Mouse (Mus musculus): ENCODE measurements around the gene Rfc1.

Rfc1 gene

DNA sequence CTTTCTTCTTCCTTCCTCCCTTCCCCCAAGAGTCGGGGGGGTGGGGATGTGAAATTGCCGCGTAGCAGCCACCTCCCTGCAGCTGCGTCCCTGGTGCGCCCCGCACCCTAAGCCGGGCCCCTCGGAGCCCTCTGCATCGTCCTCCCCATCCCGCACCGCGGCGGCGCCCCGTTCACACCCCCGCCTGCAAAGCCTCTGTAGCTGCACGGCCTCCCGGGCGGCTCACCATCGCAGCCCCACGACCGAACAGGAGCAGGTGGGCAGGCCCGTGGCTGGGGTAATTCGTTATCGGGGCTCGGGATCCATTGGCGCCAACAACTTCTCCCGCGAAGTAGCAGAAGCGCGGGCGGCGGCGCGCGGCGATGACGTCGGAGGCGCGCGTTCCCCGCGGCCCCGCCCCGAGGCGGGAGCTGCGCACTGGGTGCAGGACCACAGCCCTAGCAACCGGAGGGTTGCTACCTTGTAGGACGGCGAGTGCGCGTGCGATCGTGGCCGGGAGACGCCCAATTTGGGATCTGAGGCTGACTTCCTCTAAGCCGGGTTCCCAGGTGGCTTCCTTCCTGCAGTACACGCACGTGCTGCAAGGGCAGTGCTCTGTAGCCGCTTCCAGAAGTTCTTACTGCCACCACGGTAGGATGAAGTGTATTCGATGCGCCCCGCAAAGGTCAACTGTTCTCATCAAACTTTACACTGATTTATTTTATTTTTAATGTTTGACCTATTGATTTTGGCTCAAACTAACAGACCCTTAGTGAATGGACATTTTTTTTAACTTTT lies at the start of gene Rfc1:
TSS of gene Rfc1 (minus strand) at position 373 of the 777 bp plus-strand sequence.
- peak; percentile 89 for DNase-seq (ENCODE audit: extremely low read depth, low read depth)

DNA sequence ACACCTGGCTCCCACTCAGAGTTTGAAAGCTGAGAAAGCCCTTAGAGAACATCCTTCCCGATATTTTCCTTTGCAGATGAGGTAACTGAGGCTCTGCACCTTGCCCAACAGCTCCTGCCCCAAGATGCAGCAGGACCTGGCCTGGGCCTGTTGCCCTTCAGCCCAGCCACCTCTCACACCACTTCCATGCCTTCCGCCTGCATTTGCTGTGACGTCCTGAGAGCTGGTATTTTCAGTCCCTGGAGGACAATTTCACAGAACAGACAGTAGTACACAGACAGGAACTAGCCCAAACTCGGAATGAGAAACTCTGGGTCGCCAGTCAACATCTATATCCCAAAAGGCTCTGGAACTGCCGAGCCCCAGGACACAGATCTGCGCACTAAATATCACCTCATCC lies 39.3 kb upstream of the Rfc1 start:
- no peak for DNase-seq (ENCODE audit: extremely low read depth, low read depth)

DNA sequence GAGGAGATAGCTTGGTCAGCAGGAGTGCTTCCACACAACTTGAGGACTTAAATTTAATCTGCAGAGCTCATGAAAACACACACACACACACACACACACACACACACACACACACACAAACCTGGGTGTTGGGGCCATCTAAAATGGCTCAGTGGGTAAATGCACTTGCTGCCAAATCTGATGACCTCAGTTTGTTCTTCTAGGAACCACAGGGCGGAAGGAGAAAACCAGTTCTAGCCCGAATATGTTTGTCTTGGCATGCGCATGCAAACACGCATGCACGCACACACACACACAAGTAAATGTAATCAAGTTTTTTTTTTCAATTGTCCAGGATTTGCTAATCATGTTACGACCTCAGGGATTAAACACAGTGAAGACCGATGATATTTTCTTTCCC lies 36.1 kb upstream of the Rfc1 start:
- no peak for DNase-seq (ENCODE audit: extremely low read depth, low read depth)

DNA sequence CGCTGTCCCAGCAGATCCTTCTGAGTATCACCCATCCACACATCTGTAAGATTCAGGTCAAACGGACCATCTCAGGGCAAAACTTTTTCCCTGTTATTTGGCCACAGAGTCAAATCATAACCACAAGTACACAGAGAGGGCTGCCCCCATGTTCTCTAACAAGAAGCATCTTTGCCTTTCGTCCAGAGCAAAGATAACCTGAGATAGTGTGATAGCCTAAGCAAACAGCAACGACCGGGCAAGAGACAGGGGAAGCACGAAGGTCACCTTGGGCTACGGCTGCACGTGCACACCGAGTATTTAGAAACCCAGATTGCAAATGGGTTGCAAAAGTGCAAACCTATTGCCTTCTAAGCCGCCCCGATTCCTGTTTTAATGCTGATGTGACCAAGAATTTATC lies 32.4 kb upstream of the Rfc1 start:
- no peak for DNase-seq (ENCODE audit: extremely low read depth, low read depth)

DNA sequence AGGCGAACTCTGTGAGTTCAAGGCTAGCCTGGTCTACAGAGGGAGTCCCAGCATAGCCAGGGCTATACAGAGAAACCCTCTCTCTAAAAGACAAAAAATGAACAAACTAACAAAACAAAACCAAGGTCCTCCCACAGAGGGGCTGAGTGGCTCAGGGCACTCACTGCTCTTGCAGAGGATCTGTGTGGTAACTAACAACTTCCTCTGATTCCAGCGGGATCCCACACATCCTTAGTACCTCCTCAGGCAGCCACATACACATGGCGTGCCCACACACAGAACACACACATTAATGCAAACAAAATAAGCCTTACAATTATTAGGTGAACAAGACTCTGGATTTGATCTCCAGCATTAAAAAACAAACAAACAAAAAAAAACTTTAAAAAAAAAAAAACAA lies 22.3 kb upstream of the Rfc1 start:
- no peak for DNase-seq (ENCODE audit: extremely low read depth, low read depth)

DNA sequence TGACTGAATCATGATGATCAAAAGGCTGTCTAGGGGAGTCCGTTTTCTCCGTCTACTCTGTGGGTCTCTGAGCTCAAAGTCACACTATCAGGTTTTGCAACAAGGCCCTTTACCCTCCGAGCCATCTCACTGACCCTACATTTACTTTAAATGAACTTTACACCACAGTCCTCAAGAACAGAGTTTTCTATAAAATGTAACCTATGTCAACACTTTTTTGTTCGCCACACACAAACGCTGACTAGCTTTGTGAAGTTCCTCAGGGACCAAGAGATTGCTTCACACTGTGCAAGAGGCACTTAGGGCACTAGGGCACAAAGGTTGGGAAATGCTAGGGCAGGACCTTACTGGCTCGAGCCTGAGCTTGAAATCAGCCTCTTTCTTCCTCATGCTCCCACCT lies 21.4 kb upstream of the Rfc1 start:
- no peak for DNase-seq (ENCODE audit: extremely low read depth, low read depth)

DNA sequence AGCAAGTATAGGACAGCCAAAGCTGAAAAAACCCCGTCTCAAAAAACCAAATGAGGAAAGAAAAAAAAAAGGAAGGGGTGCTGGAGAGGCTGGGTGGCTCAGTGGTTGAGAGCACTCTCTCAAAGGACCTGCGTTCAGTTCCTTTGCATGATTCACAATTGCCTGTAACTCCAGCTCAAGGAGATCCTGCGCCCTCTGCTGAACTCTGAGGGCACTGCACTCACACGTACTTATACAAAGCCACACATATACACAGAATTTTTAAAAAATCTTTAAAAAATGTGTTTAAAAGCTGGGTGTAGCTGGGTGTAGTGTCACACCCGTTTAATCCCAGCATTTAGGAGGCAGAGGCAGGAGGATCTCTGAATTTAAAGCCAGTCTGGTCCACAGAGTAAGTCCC lies 19.5 kb upstream of the Rfc1 start:
- DNase-seq (ENCODE audit: extremely low read depth, low read depth): no peak

DNA sequence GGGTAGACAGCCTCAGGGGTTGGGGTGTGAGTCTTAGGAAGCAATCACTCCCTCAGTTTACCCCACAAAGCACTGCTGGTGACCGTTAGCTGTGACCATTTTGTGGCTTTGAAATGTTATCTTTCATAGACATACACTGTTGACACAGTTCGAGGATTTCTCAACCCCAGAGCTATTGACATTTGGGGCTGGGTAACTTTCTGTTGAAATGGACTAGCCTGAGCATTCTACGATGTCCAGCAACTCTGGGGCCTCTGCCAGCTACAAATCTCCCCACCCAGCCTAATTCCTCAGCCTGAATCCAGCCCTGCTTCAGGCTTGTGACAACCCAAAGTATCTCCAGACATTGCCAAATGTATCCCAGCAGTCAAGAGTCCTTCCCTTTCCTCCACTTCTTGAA lies 18.6 kb upstream of the Rfc1 start:
- no peak for DNase-seq (ENCODE audit: extremely low read depth, low read depth)

DNA sequence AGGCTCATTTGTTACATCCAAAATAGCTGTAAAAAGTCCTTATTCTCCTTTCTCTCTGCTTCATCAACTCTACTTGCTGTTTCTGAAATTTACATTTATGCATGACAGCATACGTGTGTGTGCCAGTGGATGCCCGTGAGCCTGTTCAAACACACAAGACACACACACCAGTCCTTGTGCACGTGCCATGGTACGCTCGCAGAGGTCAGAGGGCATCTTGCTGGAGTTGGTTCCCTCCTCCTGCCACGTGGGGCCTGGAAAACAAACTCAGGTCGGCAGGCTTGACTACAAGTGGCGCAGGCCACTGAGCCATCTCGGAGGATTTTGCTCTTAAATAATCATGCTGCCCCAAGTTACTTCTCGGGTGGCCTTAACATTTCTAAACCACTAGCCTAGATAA lies 15.0 kb upstream of the Rfc1 start:
- DNase-seq (ENCODE audit: extremely low read depth, low read depth): no peak

DNA sequence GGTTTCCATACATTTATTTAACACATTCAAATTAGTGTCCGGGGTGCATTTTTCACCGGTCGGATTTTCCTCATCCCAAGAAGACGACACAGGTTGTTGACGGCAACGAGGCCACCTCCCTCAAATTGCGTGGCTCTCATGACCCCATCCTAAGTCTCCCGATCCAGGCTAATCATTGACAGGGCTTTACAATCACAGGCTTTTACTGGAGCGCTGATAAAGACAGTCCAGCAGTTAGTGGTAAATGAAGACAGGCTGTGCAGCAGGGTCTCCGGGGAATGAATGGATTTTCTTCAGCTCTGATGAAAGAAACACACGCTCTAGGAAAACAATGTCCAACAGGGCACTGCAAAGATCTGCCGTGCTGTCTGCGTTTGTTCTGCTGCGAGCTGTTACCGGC lies 12.7 kb upstream of the Rfc1 start, which contains the start of gene Klb:
TSS of gene Klb (plus strand) at position 147 of the 400 bp plus-strand sequence.
- no peak for DNase-seq (ENCODE audit: extremely low read depth, low read depth)

DNA sequence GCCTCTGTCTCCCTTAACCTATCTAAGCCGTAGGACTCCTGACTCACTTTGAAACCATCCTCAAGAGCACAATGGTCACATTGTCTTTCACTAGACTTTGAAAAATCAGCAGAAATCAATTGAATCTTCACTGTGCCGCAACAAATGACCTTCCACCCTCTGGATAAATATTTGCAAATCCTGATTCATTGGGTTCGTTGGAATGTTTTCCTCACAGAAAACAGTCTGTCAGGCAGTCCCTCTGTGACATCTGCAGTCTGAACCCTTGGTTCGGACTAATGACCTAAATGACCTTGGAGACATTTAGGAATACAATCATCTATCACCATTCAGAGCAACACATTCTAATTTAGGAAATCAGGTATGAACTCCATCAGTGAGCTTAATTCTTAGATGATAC lies 4.7 kb upstream of the Rfc1 start:
- DNase-seq (ENCODE audit: extremely low read depth, low read depth): no peak

DNA sequence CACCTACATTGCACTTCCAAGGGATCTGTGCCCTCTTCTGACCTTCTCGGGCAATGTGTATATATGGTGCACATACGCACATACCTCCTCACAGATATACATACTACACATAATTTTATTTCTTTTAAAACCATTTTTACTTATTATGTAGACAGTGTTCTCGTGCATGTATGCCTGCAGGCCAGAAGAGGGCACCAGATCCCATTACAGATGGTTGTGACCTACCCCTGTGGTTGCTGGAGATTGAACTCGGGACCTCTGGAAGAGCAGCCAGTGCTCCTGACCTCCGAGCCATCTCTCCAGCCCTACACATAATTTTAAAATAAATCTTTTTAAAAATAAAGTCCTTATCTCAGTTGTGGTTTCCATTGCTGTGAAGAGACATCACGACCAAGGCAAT lies 2.9 kb upstream of the Rfc1 start:
- no peak for DNase-seq (ENCODE audit: extremely low read depth, low read depth)

DNA sequence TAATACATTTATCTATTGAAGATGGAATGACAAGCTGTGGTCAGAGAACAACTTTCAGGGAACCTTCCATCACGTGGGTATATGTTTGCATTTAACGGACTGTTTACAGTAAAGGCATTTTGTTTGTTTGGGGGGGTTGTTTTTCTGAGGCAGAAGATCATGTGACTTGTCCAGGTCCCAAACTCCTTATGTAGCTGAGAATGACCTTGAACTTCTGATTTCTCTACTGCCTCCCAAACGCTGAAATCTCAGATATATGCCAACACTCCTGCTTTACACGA lies 545 bp upstream of the Rfc1 start:
- DNase-seq (ENCODE audit: extremely low read depth, low read depth): no peak

DNA sequence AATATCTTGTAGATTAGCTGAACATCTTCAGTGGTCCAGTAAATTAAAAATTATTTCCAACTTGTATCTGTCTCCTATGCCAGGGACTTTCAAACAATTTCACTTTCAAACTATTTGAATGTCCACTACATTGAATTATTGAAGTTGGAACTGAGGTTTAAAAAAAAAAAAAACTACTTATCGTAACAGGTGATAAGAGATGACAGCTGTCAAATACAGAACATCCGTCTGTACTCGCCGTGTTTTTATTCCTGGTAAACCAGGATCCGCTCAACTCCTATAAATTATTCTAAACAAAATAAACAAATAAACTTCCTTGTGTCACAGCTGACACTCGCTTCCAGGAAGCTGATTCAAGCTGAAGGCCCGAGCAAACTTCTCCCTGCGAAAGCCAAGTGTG lies 682 bp downstream of the Rfc1 start:
- no peak for DNase-seq (ENCODE audit: extremely low read depth, low read depth)

DNA sequence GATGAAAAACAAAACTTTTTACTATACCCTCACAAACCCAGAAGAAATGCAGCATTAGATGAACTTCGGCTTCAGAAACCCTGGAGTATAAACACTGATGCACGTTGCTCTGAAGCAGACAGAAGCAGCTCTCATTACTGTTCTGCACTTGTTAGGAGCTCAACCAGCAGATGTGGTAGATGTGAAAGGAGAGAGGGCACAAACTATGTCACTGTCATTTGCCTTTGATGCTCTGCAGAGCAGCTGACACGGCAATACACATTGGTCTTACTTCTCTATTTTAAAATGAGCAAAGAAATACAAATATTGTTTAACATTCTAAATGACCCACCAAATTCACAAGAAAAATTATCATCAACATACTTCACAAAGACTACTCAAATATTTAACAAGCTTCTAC lies 5.5 kb downstream of the Rfc1 start:
- DNase-seq (ENCODE audit: extremely low read depth, low read depth): no peak

DNA sequence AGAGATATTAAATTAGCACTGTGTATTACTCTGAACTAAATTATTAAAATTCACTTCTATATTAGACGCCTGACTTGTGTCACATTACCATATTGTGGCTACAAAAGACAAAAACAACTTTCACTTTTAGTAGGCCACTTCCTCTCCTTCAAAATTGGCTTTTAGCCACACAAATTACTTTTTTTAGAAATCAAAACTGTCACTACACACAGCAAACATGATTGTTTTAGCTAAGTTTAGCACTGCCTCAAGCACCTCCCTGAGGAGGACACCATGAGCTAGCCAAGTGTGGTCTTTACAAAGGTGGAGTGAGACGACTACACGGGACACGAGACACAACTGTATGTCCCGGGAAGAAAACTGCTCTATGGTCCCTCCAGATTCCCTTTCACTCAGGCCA lies 9.3 kb downstream of the Rfc1 start:
- no peak for DNase-seq (ENCODE audit: extremely low read depth, low read depth)

DNA sequence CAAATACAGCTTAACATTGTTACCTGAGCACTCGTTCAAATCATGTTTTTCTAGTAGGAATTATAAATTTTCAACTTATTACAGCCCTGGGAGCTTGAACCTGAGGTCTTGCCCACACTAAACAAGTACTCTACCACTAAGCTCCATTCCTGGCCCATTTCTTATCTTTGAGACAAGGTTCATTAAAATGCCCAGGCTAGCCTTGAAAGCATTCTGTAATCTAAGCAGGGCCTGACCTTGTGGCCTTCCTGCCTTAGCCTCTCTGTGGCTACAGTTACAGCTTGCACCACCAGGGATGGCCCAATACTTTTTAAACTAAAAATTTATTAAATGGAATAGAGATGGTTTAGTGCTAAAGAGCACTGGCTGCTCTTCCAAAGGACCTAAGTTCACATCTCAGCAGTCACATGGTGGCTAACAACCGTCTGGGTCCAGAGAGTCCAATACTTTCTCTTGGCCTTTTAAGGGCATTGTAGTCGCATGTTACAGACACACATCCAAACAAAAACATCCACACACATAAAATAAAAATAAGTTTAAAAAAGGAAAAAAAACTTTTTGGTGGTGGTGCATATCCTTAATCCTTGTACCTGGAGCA lies 10.6 kb downstream of the Rfc1 start:
- DNase-seq (ENCODE audit: extremely low read depth, low read depth): no peak

DNA sequence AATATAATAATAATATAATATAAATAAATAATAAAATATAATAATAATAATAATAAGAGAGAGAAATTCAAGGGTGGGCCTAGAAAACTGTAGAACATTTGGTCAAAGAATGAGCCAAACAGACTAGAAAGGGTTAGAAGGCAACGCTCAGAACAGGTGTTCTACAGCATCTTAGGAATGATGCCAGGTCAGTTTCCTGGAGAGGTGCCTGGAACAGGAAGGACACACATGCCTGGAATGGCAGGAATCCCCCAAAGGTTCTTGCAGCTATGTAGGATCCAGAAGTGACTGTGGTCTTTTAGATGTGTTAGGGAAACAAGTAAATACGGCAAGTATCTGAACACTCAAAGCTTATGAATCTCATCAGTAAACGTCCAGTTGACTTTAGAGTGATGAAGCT lies 11.2 kb downstream of the Rfc1 start:
- DNase-seq (ENCODE audit: extremely low read depth, low read depth): no peak

DNA sequence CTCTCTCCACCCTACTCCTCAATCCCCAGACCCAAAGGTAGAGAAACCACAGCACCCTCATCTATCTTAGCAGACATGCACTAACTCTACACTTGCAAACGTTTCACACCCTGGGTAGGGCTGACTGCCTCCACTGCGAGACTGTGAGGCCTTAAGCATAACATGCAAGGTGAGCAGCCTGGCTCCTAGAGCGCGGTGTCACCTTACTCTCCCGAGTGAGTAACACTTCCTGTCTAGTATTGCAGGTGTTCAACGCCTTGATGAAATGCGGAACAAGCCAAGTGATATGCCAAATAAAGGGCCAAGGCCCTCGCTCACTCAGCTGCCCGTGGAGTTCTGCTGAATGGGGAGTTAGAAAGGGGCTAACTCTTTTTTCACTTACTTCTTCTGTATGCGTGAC lies 13.3 kb downstream of the Rfc1 start:
- no peak for DNase-seq (ENCODE audit: extremely low read depth, low read depth)

DNA sequence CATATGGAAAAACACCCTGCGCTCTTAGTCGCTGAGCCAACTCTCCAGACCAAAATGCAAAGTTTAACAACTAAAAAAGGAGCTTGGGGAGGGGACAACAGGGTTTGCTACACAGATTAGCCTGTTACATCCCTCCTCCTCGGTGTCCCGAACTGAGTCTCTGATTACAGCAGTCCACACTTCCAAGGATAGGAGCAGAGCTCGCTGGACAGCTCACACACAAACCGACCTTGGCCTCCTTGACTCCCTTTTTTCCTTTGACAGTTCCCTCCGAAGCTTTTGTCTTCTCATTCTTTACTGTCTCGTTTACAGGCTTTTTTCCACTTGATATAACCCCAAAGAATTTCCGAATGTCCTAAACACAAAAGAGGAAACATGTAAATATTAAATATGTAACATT lies 16.3 kb downstream of the Rfc1 start:
- no peak for DNase-seq (ENCODE audit: extremely low read depth, low read depth)

DNA sequence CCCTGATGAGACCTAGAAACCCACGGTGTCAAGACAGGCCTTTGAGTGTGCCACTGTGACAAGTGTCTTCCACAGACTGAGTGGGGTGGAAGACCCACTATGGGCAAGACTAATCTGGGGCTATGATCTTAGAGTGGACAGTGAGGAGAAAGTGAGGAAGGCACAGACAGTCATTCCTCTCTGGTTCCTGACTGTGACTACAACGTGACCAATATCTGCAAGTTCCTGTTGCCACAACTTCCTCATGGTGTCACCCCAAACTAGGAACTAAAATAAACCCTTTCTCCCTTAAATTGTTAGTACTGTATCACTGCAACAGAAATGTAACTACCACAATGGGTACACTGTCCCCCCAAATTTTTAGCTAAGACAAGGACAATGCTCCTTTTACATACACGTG lies 26.6 kb downstream of the Rfc1 start:
- DNase-seq (ENCODE audit: extremely low read depth, low read depth): no peak

DNA sequence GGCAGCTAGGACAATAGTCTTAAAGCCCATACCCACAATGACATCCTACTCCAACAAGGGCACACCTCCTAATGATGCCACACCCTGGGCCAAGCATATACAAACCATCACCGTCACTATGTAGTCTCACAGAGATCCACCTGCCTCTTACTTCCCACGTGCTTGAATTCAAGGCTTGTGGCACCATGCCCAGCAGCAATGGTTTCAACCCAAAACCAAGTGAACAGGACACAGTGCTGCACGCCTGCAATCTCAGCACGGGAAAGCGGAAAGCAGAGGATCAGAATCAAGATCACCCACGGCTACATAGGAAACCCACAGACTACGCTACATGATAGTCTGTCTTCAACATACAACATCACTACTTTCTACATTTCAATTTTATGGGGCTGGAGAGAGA lies 27.3 kb downstream of the Rfc1 start:
- no peak for DNase-seq (ENCODE audit: extremely low read depth, low read depth)

DNA sequence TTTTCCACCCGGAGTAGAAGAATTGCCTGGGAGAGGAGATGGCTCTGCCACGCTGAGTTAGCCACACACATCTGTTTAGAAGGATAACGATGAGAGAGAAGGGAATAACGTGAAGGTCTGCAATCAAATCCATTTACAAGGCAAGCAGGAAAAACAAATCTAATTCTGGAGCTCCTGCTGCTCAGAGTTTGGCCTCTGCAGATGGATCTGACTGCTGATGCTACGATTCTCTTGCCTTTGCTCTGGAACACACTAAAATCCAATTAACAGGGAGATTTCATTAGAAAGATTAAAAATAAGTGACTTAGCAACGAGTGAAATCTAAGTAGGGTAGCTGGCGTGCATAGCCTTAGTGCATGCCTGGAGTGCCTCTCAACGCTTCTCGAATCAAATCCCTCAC lies 30.0 kb downstream of the Rfc1 start:
- DNase-seq (ENCODE audit: extremely low read depth, low read depth): no peak

DNA sequence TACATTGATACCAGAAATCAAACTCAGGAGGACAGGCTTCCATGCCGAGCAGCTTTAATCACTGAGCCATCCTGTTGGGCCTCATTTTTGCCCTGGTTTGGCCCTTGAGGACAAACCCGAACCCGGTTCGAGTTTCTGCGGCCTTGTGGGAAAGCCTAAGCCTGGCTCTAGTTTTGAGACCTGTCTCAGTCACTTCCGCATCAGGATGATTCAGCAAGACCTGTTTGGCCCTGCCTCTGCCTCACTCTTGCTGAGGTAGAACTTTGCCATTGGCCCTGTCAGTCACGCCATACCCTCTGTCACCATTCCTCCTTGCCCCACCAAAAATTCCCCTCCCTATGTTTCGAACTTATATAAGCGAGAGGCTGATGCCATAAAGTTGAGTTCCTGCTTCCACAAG lies 35.3 kb downstream of the Rfc1 start:
- no peak for DNase-seq (ENCODE audit: extremely low read depth, low read depth)
